Mouse (Mus musculus): ENCODE measurements at regions not wholly inside any gene's neighbourhood (a gene's known extent, or its start where the extent isn't known, plus 50 kb on each side); places are given as distances from the start of the nearest gene placed in this dataset.

DNA sequence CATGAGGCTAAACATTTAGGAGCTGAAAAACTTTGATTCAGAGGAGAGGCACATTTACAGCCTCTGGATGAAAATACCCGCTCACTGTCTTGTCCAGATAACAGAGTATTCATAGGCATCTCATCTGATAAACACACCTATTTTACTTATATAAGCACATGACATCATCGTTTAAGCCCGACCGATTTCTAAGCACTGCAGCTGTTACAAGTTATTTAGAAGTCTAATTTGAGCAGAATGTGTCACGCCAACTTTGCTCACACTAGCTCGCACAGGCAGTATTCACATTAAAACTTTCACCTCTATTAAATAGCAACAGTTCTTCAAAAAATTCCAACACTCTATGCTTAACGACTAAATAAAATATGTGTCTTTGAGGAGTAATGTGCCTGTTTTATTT is 506.3 kb downstream of the Hsfy2 start:
- TF ChIP-seq CTCF (conservative IDR thresholded peaks at IDR 0.05; ENCODE audit: insufficient read depth, insufficient read length, low read depth, low read length), result no peak
- no peak for TF ChIP-seq POLR2A (IDR thresholded peaks at IDR 0.05; ENCODE audit: low read depth, low read length)

Measured in kidney, adult 2 months (tissue).